ENCODE assay signal across 9 mouse cellular contexts in the genomic region with DNA sequence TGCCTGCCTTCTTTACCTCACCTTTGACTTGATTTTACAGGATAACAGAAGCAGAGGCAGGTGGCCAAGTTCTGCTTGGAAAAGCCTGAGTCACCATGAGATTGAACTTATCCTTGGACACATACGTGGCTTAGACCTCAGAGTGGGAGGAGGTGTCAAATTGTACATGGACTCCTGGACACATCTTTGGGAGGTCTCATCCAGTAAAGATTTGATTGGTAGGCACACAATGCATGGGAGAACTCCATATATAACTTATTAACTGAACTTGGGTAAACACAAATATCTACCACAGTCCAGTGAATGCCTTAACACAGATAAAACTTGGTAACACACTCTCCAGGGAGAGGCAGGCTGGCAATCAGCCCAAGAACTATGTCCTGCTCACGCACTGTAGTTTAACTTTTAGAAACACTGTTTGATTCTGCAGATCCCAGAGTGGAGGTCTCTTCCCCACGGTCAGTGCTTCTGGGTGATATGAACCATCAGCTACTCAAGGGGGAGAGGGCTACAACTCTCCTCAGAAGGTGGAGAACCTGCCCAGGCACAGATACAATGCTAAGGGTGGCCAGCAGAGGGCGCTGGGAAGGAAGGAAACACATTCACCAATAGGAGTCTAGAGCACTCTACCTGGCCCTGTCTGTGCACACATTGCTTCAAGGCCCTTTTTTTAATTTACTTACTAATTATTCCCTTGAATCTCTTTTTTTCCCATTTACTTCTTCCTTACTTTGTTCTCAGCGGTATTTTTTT. TPM values are rescaled to one million over a fixed set of nuclear protein-coding genes. Genes with fewer than 3 reads are reported as not detected.
A peak's percentile ranks its signal among the peaks of the same experiment; 100 is the strongest.
DNase-seq lines count a peak whose midpoint lies in the region; ATAC-seq lines count a peak whose summit lies in the region.
"Had no signal": no experiment of that assay in that cellular context is flagged by ENCODE, and none has a peak within 500 bp of the region (broad histone marks: within the 10 kb centered on the region; RNA-seq: fewer than 3 reads in every experiment).

No protein-coding gene starts in this region.

- peak; percentile 69 for DNase-seq in hindbrain, embryonic 11.5 days (ENCODE audit: low spot score)
- peak; percentile 71 for DNase-seq in R1 (ENCODE audit: low read depth, low spot score)
- DNase-seq in cerebellum, postnatal 25 days, result peak; percentile 73 to 83
- peak; percentile 62 to 74 for DNase-seq in heart, postnatal 14 days
- DNase-seq in left cerebral cortex, adult 18-20 months (ENCODE audit: low spot score in 2 of 2), result peak; percentile 69 to 76
- peak; percentile 87 for DNase-seq in testis, postnatal 10 days (ENCODE audit: low spot score)

- no peak overlapping the region for H3K27ac ChIP-seq in hindbrain, embryonic 11.5 days (ENCODE audit: low read depth, low read length)
- no peak overlapping the region for H3K27ac ChIP-seq in hindbrain, embryonic 16.5 days (ENCODE audit: low read depth, low read length)
- H3K27ac ChIP-seq: limb, embryonic 13.5 days had no signal

- H3K27me3 ChIP-seq in hindbrain, embryonic 11.5 days (ENCODE audit: control insufficient read depth, insufficient read depth, low read length), result no peaks in the 10 kb centered on the region
- no peaks in the 10 kb centered on the region for H3K27me3 ChIP-seq in hindbrain, embryonic 16.5 days (replicated peaks; ENCODE audit: control insufficient read depth, insufficient read depth, low read length)
- H3K27me3 ChIP-seq: limb, embryonic 13.5 days had no signal

- H3K9ac ChIP-seq in hindbrain, embryonic 11.5 days (ENCODE audit: low read depth, low read length), result no peak overlapping the region
- no peak overlapping the region for H3K9ac ChIP-seq in hindbrain, embryonic 16.5 days (ENCODE audit: low read depth, low read length)
- H3K9ac ChIP-seq: limb, embryonic 13.5 days had no signal

- H3K36me3 ChIP-seq in hindbrain, embryonic 11.5 days (ENCODE audit: control insufficient read depth, insufficient read depth, low read length), result no peaks in the 10 kb centered on the region
- H3K36me3 ChIP-seq in hindbrain, embryonic 16.5 days (ENCODE audit: control insufficient read depth, insufficient read depth, low read length), result peaks cover 3% of the 10 kb centered on the region

- no peaks in the 10 kb centered on the region for H3K9me3 ChIP-seq in hindbrain, embryonic 11.5 days (ENCODE audit: control insufficient read depth, low read length)
- H3K9me3 ChIP-seq in hindbrain, embryonic 16.5 days (ENCODE audit: control insufficient read depth, low read length), result no peaks in the 10 kb centered on the region
- H3K9me3 ChIP-seq: limb, embryonic 13.5 days had no signal

- H3K4me1 ChIP-seq in hindbrain, embryonic 11.5 days (replicated peaks; ENCODE audit: control insufficient read depth, insufficient read depth, low read length), result no peaks in the 10 kb centered on the region
- H3K4me1 ChIP-seq in hindbrain, embryonic 16.5 days (ENCODE audit: control insufficient read depth, insufficient read depth, low read depth, low read length), result no peaks in the 10 kb centered on the region
- H3K4me1 ChIP-seq: limb, embryonic 13.5 days had no signal

- WGBS in hindbrain, embryonic 11.5 days, result 45% methylated on average over 5 of the region's 5 CpGs
- 45% methylated on average over 5 of the region's 5 CpGs for WGBS in hindbrain, embryonic 16.5 days

- ATAC-seq in hindbrain, embryonic 11.5 days (ENCODE audit: low FRiP score), result no peak
- ATAC-seq in hindbrain, embryonic 16.5 days, result no peak
- peak; percentile 94 for ATAC-seq in monocyte, adult 5-6 weeks (replicated peaks; ENCODE audit: insufficient number of reproducible peaks, low FRiP score, low TSS enrichment, poor library complexity, severe bottlenecking)

- no peak overlapping the region for H3K4me3 ChIP-seq in hindbrain, embryonic 11.5 days (ENCODE audit: low read depth, low read length)
- H3K4me3 ChIP-seq in hindbrain, embryonic 16.5 days (ENCODE audit: low read length), result no peak overlapping the region
- H3K4me3 ChIP-seq: limb, embryonic 13.5 days had no signal

- intact Hi-C loops in heart, postnatal 14 days (cut with DNase I), result loop anchor here (10.0 kb wide), 1 partner anchor 150 kb away; no protein-coding TSS in a partner anchor

- no peak overlapping the region for H3K4me2 ChIP-seq in hindbrain, embryonic 11.5 days (replicated peaks; ENCODE audit: low read depth, low read length)
- H3K4me2 ChIP-seq in hindbrain, embryonic 16.5 days (ENCODE audit: low read length), result no peak overlapping the region
- H3K4me2 ChIP-seq: limb, embryonic 13.5 days had no signal

RNA-seq across cellular contexts. Expression of gene Cbr1, which starts 9.6 kb away (rescaled TPM):
- polyA plus RNA-seq in hindbrain, embryonic 11.5 days (2014; fragmentation: Nextera tagmentation; extraction: Ambion mirVana), result 107 and 110 TPM in 2 replicates
- 138 and 152 TPM in 2 replicates for polyA plus RNA-seq in hindbrain, embryonic 16.5 days (2015; fragmentation: Nextera tagmentation; extraction: Ambion mirVana)
- 10 to 100 TPM; 24.0 to 26.6 TPM for total RNA-seq in heart, postnatal 14 days (2021)
- 10 to 100 TPM; 67.9 to 74.3 TPM for total RNA-seq in left cerebral cortex, adult 18-20 months (2021)
- 6.5 to 13.6 TPM (median 12.2 TPM) in 3 replicates for total RNA-seq in monocyte, adult 5-6 weeks (2017)

RNA-seq across cellular contexts. Expression of gene Setd4, which starts 11.4 kb away (rescaled TPM):
- polyA plus RNA-seq in hindbrain, embryonic 11.5 days (2014; fragmentation: Nextera tagmentation; extraction: Ambion mirVana), result 9.8 and 10.3 TPM in 2 replicates
- 15.8 and 17.1 TPM in 2 replicates for polyA plus RNA-seq in hindbrain, embryonic 16.5 days (2015; fragmentation: Nextera tagmentation; extraction: Ambion mirVana)
- 1 to 10 TPM; 1.6 TPM for total RNA-seq in heart, postnatal 14 days (2021)
- 10 to 100 TPM in 1 of 2 experiments, 1 to 10 TPM in 1; 10.0 to 11.5 TPM for total RNA-seq in left cerebral cortex, adult 18-20 months (2021)
- 10.7 to 13.7 TPM (median 13.0 TPM) in 3 replicates for total RNA-seq in monocyte, adult 5-6 weeks (2017)

RNA-seq across cellular contexts. Expression of gene Gm5678, which starts 12.6 kb away (rescaled TPM):
- not detected in 2 replicates for polyA plus RNA-seq in hindbrain, embryonic 11.5 days (2014; fragmentation: Nextera tagmentation; extraction: Ambion mirVana)
- not detected in 2 replicates for polyA plus RNA-seq in hindbrain, embryonic 16.5 days (2015; fragmentation: Nextera tagmentation; extraction: Ambion mirVana)
- total RNA-seq in heart, postnatal 14 days (2021), result 1 to 10 TPM; 1.3 TPM
- total RNA-seq in left cerebral cortex, adult 18-20 months (2021), result 1 to 10 TPM; 3.3 to 5.0 TPM
- total RNA-seq in monocyte, adult 5-6 weeks (2017), result not detected in 3 replicates
- polyA plus RNA-seq: limb, embryonic 13.5 days had no signal
